Mouse (Mus musculus) spleen, adult 2 months (tissue): Measurements from ENCODE around the gene Arhgap9.

Source experiments
- CTCF ChIP-seq: fragments of 200-500 bp; IDR thresholded peaks from 2 replicates; pipeline ENCODE4 v1.5.1; 2011; ENCODE audit warnings: mild to moderate bottlenecking, inconsistent platforms; ENCODE audit not compliant: insufficient read depth, insufficient read length, insufficient replicate concordance; ENCODE audit errors: extremely low read depth
- POLR2A ChIP-seq: fragments of 200-500 bp; IDR thresholded peaks from 2 replicates; pipeline ENCODE4 v1.6.1; 2011; ENCODE audit warnings: low read depth, low read length, inconsistent platforms

DNA sequence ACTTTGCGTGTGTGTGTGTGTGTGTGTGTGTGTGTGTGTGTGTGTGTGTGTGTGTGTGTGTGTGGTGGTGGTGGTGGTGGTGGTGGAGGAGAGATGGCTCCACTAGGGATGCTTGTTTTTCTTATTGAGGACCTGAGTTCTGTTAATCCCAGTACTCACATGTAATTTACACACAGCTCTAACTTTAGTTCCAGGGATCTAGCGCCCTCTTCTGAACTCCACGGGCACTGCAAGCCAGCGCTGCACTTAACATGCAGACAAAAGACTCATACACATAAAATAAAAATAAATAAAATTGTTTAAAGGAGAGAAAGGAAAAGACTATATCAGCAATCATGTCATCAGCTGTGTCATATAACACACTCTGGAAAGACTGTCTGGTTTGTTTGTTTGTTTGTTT, 27.2 kb downstream of the Arhgap9 start:
- TF ChIP-seq CTCF (no peak), POLR2A (no peak)
